Mouse (Mus musculus) testis, adult 2 months (tissue): ENCODE data around the gene Arf3. TPM values are rescaled to one million over a fixed set of nuclear protein-coding genes. Genes with fewer than 3 reads are reported as not detected.
"Not testable (repeated sequence)": the region's sequence is repeated elsewhere in the genome, so short reads cannot be mapped to it uniquely, and the experiment has no call there.

Experiments
- H3K27ac ChIP-seq: fragments of 200-500 bp; 2 replicates; pipeline ENCODE4 v1.5.1; 2012; ENCODE audit warnings: low read depth, low read length; ENCODE audit not compliant: control insufficient read depth, insufficient read depth
- H3K27me3 ChIP-seq: fragments of 200-500 bp; 2 replicates; pipeline ENCODE4 v1.6.1; 2012; ENCODE audit warnings: mild to moderate bottlenecking, low read length, moderate library complexity; ENCODE audit not compliant: control insufficient read depth, insufficient read depth
- H3K36me3 ChIP-seq: fragments of 200-500 bp; 2 replicates; pipeline ENCODE4 v1.6.1; 2012; ENCODE audit warnings: mild to moderate bottlenecking, low read length; ENCODE audit not compliant: control insufficient read depth, insufficient read depth
- H3K4me1 ChIP-seq: fragments of 200-500 bp; 2 replicates; pipeline ENCODE4 v1.6.1; 2012; ENCODE audit warnings: low read length; ENCODE audit not compliant: control insufficient read depth, insufficient read depth
- H3K4me3 ChIP-seq: fragments of 200-500 bp; 2 replicates; pipeline ENCODE4 v1.5.1; 2012; ENCODE audit warnings: low read depth, mild to moderate bottlenecking, low read length, moderate library complexity, mixed read lengths; ENCODE audit not compliant: control insufficient read depth
- CTCF ChIP-seq: fragments of 200-500 bp; IDR thresholded peaks from 2 replicates; pipeline ENCODE4 v1.5.1; 2012; ENCODE audit warnings: low read depth, mild to moderate bottlenecking, inconsistent platforms, low read length, moderate library complexity; ENCODE audit not compliant: control insufficient read depth, insufficient read depth, insufficient replicate concordance
- POLR2A ChIP-seq: fragments of 200-500 bp; IDR thresholded peaks from 2 replicates; pipeline ENCODE4 v1.6.1; 2012; ENCODE audit warnings: low read depth, mild to moderate bottlenecking, inconsistent platforms, low read length, moderate library complexity; ENCODE audit not compliant: control insufficient read depth
- polyA plus RNA-seq: library from polyadenylated mRNA; depleted of rRNA; stranded (reverse); fragments of >200 nt; gene quantifications from 2 replicates; pipeline ENCODE4 v1.2.3, GENCODE M21; 2012

The Arf3 gene
- polyA plus RNA-seq, 1 experiment: 80.4 TPM

- Histone ChIP-seq H3K36me3 (no peaks in the 10 kb centered on the region; the same call in 1 of the 2 replicates), H3K4me3 (no peak overlapping the region), H3K27me3 (no peaks in the 10 kb centered on the region), H3K4me1 (no peaks in the 10 kb centered on the region; the same call in 1 of the 2 replicates), H3K27ac (no peak overlapping the region)
- TF ChIP-seq POLR2A (no peak), CTCF (no peak)
These were observed 15.7 kb downstream of the Arf3 start for GRCm38 (mm10) chr15:98747296-98747695.

DNA sequence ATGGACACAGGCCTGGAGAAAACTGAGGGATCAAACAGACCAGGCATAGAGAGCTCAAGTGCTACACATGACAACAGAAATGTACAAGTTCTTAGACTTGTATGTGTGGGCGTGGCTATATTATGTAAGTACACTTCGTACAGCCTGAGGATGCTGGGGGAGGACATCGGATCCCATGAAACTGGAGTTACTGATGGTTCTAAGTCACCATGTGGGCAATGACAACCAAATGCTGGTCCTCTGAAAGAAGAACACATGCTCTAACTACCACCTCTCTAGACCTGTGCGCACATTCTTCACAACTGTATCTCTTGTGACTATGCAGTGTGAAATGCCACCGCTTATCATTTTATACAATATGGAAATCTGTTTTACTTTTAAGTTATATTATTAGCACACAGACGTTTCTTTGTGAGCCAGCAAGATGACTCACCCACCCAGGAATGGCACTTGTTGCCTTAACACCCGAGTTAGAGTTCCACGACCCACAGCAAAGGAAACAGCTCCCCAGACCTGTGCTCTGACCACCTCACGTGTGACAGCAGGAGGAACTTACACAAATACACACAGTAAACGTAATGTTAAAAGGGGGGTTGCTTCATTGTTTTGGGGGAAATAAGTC lies 16.6 kb downstream of the Arf3 start:
- no peak overlapping the region for H3K27ac ChIP-seq
- H3K27me3 ChIP-seq: no peaks in the 10 kb centered on the region
- no peak overlapping the region for H3K4me3 ChIP-seq
- no peak for TF ChIP-seq POLR2A
- TF ChIP-seq CTCF: no peak
- no peaks in the 10 kb centered on the region for H3K36me3 ChIP-seq
- no peaks in the 10 kb centered on the region; the same call in 1 of the 2 replicates for H3K4me1 ChIP-seq

- H3K4me1 ChIP-seq, H3K4me3 ChIP-seq, H3K27ac ChIP-seq, H3K27me3 ChIP-seq, H3K36me3 ChIP-seq: not testable (repeated sequence)
These were observed 19.2 kb downstream of the Arf3 start for GRCm38 (mm10) chr15:98743863-98744262.

- Histone ChIP-seq H3K36me3 (no peaks in the 10 kb centered on the region; the same call in 1 of the 2 replicates), H3K4me1 (no peaks in the 10 kb centered on the region; the same call in 1 of the 2 replicates), H3K27ac (no peak overlapping the region), H3K4me3 (no peak overlapping the region), H3K27me3 (no peaks in the 10 kb centered on the region)
- TF ChIP-seq CTCF: no peak
- TF ChIP-seq POLR2A: no peak
These were observed 20.1 kb downstream of the Arf3 start for GRCm38 (mm10) chr15:98742766-98743428.

GRCm38 (mm10) chr15:98740219-98740618 lies 22.8 kb downstream of the Arf3 start:
- no peak for TF ChIP-seq POLR2A
- no peak for TF ChIP-seq CTCF
- H3K4me3 ChIP-seq: no peak overlapping the region
- H3K27ac ChIP-seq: no peak overlapping the region
- H3K4me1 ChIP-seq: peaks cover under 1% of the 10 kb centered on the region; the same call in 1 of the 2 replicates
- no peaks in the 10 kb centered on the region; the same call in 1 of the 2 replicates for H3K36me3 ChIP-seq
- no peaks in the 10 kb centered on the region for H3K27me3 ChIP-seq

DNA sequence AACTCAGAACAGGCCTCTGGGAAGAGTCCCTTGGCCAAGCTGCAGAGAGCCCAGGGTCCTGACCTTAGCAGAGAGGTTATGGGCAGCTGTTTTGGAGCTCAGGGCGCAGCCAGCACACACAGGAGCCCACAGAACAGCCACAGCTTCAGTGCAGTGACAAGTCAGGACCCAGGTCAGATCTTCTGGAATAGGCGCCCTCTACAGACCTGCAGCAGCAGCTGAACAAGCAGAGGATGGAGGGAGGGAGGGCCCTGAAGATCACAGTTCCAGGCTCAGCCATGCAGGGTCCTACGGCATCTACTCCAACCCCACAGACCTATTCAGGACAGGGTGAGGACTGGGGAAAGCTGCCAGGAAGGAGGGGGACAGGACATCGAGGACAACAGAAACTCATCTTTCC lies 24.2 kb downstream of the Arf3 start:
- Histone ChIP-seq H3K4me3 (no peak overlapping the region), H3K36me3 (no peaks in the 10 kb centered on the region; the same call in 1 of the 2 replicates), H3K27me3 (no peaks in the 10 kb centered on the region), H3K27ac (no peak overlapping the region), H3K4me1 (peaks cover 4% of the 10 kb centered on the region; the same call in 1 of the 2 replicates)
- no peak for TF ChIP-seq CTCF
- TF ChIP-seq POLR2A: no peak

- TF ChIP-seq CTCF (peak; percentile 31; the same call in 1 of the 2 replicates), POLR2A (no peak)
- no peak overlapping the region for H3K27ac ChIP-seq
- H3K36me3 ChIP-seq: no peaks in the 10 kb centered on the region; the same call in 1 of the 2 replicates
These were observed 25.1 kb downstream of the Arf3 start for GRCm38 (mm10) chr15:98737881-98738280.

More at GRCm38 (mm10) chr15:98737881-98738280, 25.1 kb downstream of the Arf3 start:
- Histone ChIP-seq H3K27me3 (no peaks in the 10 kb centered on the region), H3K4me1 (peaks cover 4% of the 10 kb centered on the region; the same call in 1 of the 2 replicates), H3K4me3 (no peak overlapping the region)
